ENCODE assay signal across 8 mouse cellular contexts in the genomic region with DNA sequence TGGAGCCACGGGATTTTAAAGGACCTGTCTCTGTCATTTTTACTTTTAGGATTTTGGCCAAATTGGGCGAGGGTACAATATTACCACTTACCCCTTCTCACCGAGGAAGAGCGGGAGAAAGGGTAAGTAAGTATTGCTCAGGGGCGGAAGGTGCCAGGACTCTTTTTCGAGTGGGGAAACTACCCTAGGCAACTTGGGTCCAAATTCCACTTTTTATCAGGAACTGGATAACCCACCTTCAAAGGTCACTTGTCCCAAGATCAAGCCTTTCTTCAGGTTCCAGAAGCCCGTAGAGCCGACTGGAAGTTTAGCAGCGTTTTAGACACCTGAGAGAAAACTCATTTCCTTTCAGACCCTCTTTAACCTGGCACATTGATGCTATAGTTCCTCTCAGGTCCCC. TPM values are rescaled to one million over a fixed set of nuclear protein-coding genes. Genes with fewer than 3 reads are reported as not detected.
DNase-seq lines count a peak whose midpoint lies in the region; ATAC-seq and TF ChIP-seq lines count a peak whose summit lies in the region.

No protein-coding gene starts in this region.

- 12% methylated on average over 9 of the region's 9 CpGs for WGBS in kidney, postnatal 0 days
- whole genome bisulfite sequencing in hindbrain, postnatal 0 days = 19% methylated on average over 9 of the region's 9 CpGs
- 16% methylated on average over 9 of the region's 9 CpGs for WGBS in neural tube, embryonic 12.5 days

- H3K27me3 ChIP-seq in kidney, postnatal 0 days (ENCODE audit: insufficient read depth, low read length) = no peaks in the 10 kb centered on the region
- no peaks in the 10 kb centered on the region for H3K27me3 ChIP-seq in hindbrain, postnatal 0 days (ENCODE audit: insufficient read depth, low read length)
- H3K27me3 ChIP-seq in neural tube, embryonic 12.5 days (replicated peaks) = no peaks in the 10 kb centered on the region

- peak overlapping the region; percentile 90 for H3K4me2 ChIP-seq in kidney, postnatal 0 days (ENCODE audit: low read length)
- peak overlapping the region; percentile 84 for H3K4me2 ChIP-seq in hindbrain, postnatal 0 days (ENCODE audit: low read depth, low read length)
- peak overlapping the region; percentile 74 for H3K4me2 ChIP-seq in neural tube, embryonic 12.5 days (replicated peaks)

- TF ChIP-seq POLR2A in cortical plate, adult 2 months (IDR thresholded peaks at IDR 0.05; ENCODE audit: extremely low read depth, insufficient read depth, low read length) = no peak

- no peaks in the 10 kb centered on the region for H3K9me3 ChIP-seq in kidney, postnatal 0 days (replicated peaks; ENCODE audit: low read length)
- H3K9me3 ChIP-seq in hindbrain, postnatal 0 days (ENCODE audit: low read length) = no peaks in the 10 kb centered on the region
- H3K9me3 ChIP-seq in neural tube, embryonic 12.5 days = no peaks in the 10 kb centered on the region

- no peaks in the 10 kb centered on the region for H3K36me3 ChIP-seq in kidney, postnatal 0 days (ENCODE audit: insufficient read depth, low read length)
- H3K36me3 ChIP-seq in hindbrain, postnatal 0 days (ENCODE audit: insufficient read depth, low read length) = no peaks in the 10 kb centered on the region
- H3K36me3 ChIP-seq in neural tube, embryonic 12.5 days = no peaks in the 10 kb centered on the region

- H3K4me3 ChIP-seq in kidney, postnatal 0 days (replicated peaks; ENCODE audit: low read depth, low read length) = peak overlapping the region; percentile 73
- H3K4me3 ChIP-seq in cortical plate, adult 2 months (ENCODE audit: insufficient read depth, low read length) = peak overlapping the region; percentile 64
- H3K4me3 ChIP-seq in hindbrain, postnatal 0 days (ENCODE audit: low read length) = peak overlapping the region; percentile 78
- H3K4me3 ChIP-seq in neural tube, embryonic 12.5 days = peak overlapping the region; percentile 63

- H3K4me1 ChIP-seq in kidney, postnatal 0 days (replicated peaks; ENCODE audit: insufficient read depth, low read length) = no peaks in the 10 kb centered on the region
- no peaks in the 10 kb centered on the region; the same call in 1 of the 2 replicates for H3K4me1 ChIP-seq in cortical plate, adult 2 months (ENCODE audit: control insufficient read depth, insufficient read depth, low read length)
- no peaks in the 10 kb centered on the region for H3K4me1 ChIP-seq in hindbrain, postnatal 0 days (ENCODE audit: insufficient read depth, low read length)
- H3K4me1 ChIP-seq in neural tube, embryonic 12.5 days = no peaks in the 10 kb centered on the region

- no peak overlapping the region for H3K27ac ChIP-seq in kidney, postnatal 0 days
- peak overlapping the region; percentile 60; the same call in 1 of the 2 replicates for H3K27ac ChIP-seq in cortical plate, adult 2 months (ENCODE audit: insufficient read depth, low read length)
- peak overlapping the region; percentile 73 for H3K27ac ChIP-seq in hindbrain, postnatal 0 days
- H3K27ac ChIP-seq in neural tube, embryonic 12.5 days = no peak overlapping the region

- no peak for TF ChIP-seq CTCF in kidney, postnatal 0 days (IDR thresholded peaks at IDR 0.05; ENCODE audit: low read depth)
- no peak for TF ChIP-seq CTCF in cortical plate, adult 2 months (IDR thresholded peaks at IDR 0.05; ENCODE audit: extremely low read depth, insufficient read depth, low read length)
- TF ChIP-seq CTCF in hindbrain, postnatal 0 days (IDR thresholded peaks at IDR 0.05; ENCODE audit: low read depth) = no peak

- no peak for DNase-seq in kidney, postnatal 0 days (ENCODE audit: low spot score)
- no peak for DNase-seq in kidney, adult 18-20 months
- no peak for DNase-seq in hindbrain, postnatal 0 days (ENCODE audit: low spot score)
- no peak for DNase-seq in spleen, adult 12 weeks (ENCODE audit: low spot score)
- DNase-seq in right cerebral cortex, postnatal 4 days = no peak
- no peak for DNase-seq in layer of hippocampus, postnatal 14 days (ENCODE audit: low spot score in 2 of 2)

- ATAC-seq in kidney, postnatal 0 days (replicated peaks; ENCODE audit: low FRiP score, low read depth) = no peak
- ATAC-seq in hindbrain, postnatal 0 days = no peak
- ATAC-seq in neural tube, embryonic 12.5 days (ENCODE audit: low FRiP score, low read depth) = no peak

- peak overlapping the region; percentile 75 for H3K9ac ChIP-seq in kidney, postnatal 0 days (ENCODE audit: low read depth, low read length)
- H3K9ac ChIP-seq in hindbrain, postnatal 0 days (replicated peaks; ENCODE audit: low read length) = peak overlapping the region; percentile 78
- peak overlapping the region; percentile 71 for H3K9ac ChIP-seq in neural tube, embryonic 12.5 days

RNA-seq across cellular contexts. Expression of a gene that starts 0.6 kb away (rescaled TPM):
- 8.7 and 10.9 TPM in 2 replicates for polyA plus RNA-seq in kidney, postnatal 0 days (2015; fragmentation: Nextera tagmentation; extraction: Ambion mirVana)
- polyA plus RNA-seq in cortical plate, adult 2 months (2012; rRNA removed) = 8.0 and 8.6 TPM in 2 replicates
- total RNA-seq in hindbrain, postnatal 0 days (2014; rRNA removed) = 0.65 and 1.7 TPM in 2 replicates
- polyA plus RNA-seq in hindbrain, postnatal 0 days (2015; fragmentation: Nextera tagmentation; extraction: Ambion mirVana) = 10.9 TPM in 2 replicates
- polyA plus RNA-seq in neural tube, embryonic 12.5 days (2016; fragmentation: Nextera tagmentation; extraction: Ambion mirVana) = 7.6 and 8.7 TPM in 2 replicates
- 1 to 10 TPM; 3.7 to 6.4 TPM for total RNA-seq in layer of hippocampus, postnatal 14 days (2021)

Comparison
In these comparisons a context has a peak if more than half of its experiments do, and no peak if none do; other contexts are left out.
1. H3K27ac ChIP-seq: peak in cortical plate, adult 2 months (single experiment) and hindbrain, postnatal 0 days (single experiment); none in kidney, postnatal 0 days (single experiment) and neural tube, embryonic 12.5 days (single experiment).
2. Peak in every context shown above with its lines, with median percentiles within 50 percentile points of each other: H3K4me2 ChIP-seq, H3K4me3 ChIP-seq and H3K9ac ChIP-seq.